Mouse (Mus musculus) lung, postnatal 14 days (tissue): ENCODE results near the gene Zfp42.

ENCODE experiments used
- DNase-seq: peaks from one replicate; pipeline ENCODE4 v3.0.0; 2021

Gene Zfp42

DNA sequence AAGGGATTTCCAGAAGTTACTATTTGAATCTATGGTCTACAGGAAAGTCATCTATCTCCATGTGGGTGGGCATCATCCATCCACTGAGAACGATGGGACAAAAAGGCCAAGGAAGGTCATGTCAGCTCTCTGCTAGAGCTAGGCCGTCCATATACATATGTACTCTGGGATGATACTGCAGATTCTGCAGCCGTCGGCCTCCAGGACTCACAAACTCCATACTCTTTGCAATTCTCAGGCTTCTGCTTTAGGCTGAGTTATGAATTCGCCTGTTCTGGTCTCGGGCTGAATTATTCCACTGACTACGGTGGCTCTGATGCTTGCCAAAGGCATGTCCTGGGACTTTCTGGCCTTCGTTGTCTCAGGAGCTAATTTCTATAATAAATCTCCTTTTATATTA, 58.1 kb downstream of the Zfp42 start:
- DNase-seq: no peak
